Mouse (Mus musculus) adrenal gland, postnatal 36 days (tissue): ENCODE measurements around the gene Paxip1. TPM values are rescaled to one million over a fixed set of nuclear protein-coding genes. Genes with fewer than 3 reads are reported as not detected.

Source experiments
- DNase-seq, 2 experiments: peaks; one replicate each; pipeline ENCODE4 v3.0.0; 2021; ENCODE audit warnings: mixed read lengths in 1 of 2
- total RNA-seq, 2 experiments: library from RNA; stranded (reverse); gene quantifications; 2 replicates each; pipeline ENCODE4 v1.2.3; 2021

Gene Paxip1
- total RNA-seq, 2 experiments from 2014 or later = 23.7 to 28.0 TPM

GRCm38 (mm10) chr5:27730666-27731065 lies 60.8 kb downstream of the Paxip1 start:
- DNase-seq = peak; percentile 73 to 82

GRCm38 (mm10) chr5:27724460-27724859 lies 67.0 kb downstream of the Paxip1 start:
- DNase-seq = no peak

- no peak for DNase-seq
Observed at GRCm38 (mm10) chr5:27719311-27719710, 72.2 kb downstream of the Paxip1 start.

- no peak for DNase-seq
Observed at GRCm38 (mm10) chr5:27717301-27717700, 74.2 kb downstream of the Paxip1 start.

GRCm38 (mm10) chr5:27716026-27716425 lies 75.5 kb downstream of the Paxip1 start:
- no peak for DNase-seq

GRCm38 (mm10) chr5:27714356-27714755 lies 77.1 kb downstream of the Paxip1 start:
- DNase-seq = no peak

DNA sequence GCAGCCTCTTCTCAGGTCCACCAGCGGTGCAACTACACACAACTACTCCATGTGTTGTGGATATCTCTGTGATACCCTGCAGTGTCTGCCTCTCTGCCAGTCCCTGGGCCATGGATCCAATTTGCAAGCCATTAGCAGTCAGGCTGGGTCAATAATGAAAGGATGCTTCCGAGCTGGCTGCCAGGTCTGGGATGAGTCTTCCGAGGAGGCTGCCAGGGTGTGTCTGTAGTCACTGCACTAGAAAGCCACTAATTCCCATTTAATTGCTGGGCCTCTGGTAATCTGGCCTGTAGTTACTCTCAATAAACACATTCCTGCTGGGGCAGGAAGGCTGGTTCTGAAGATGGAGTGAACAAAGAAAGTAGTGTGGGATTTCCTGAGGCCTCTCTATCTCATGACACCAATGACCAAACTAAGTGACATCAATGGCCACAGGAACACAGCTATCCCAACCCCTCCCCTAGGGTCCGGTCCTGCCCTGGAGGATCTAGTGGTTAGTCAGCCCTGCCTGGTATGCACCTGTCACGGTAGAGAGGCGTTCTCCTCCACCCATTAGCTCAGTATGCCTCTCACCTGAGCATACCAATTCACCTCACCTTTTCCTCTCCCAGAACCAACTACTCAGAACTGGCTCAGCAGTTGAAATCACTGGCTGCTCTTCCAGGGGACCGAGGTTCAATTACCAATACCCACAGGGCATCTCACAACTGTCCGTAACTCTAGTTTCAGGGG lies 79.9 kb downstream of the Paxip1 start:
- no peak for DNase-seq

DNA sequence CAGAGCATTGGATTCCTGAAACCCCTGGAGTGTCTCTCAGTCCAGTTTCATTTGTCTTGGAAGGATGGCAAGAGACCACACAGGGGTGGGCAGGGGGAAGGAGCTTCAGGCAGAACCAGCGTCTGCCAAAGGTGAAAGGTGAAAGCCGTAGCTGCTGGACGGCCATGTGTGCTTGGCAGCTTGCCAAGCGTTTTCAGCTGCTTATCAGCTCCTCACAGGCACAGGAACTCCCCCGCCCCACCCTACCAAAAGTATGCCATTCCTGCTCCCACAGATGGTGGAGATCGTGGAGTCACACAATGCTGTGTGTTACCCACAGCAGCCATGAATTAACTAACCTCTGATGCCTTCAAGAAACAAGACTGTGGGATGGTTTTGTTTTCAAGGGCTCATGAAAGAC lies 83.3 kb downstream of the Paxip1 start:
- peak in 1 of 2 experiments; percentile 12 for DNase-seq

DNA sequence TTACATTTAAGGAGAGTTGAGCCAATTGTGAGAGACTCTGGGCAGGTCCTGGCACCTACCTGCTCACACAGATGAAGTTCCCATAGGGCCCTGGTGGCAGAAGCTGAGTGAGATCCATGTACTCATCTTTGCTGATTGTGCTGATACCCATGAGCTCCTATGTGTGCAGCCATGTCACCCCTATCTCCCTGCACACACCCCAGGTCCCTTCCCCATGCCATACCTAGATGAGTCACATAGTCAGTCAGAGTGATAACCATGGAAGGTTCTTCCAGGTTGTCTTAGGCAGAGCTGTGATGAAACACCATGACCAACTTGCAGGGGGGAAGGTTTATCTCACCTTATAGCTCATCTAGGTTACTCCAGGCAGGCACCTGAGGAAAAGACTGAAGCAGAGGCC lies 84.2 kb downstream of the Paxip1 start:
- DNase-seq = no peak

- no peak for DNase-seq
Observed at GRCm38 (mm10) chr5:27706551-27706950, 84.9 kb downstream of the Paxip1 start.

- no peak for DNase-seq
Observed at GRCm38 (mm10) chr5:27705020-27705419, 86.5 kb downstream of the Paxip1 start.

- no peak for DNase-seq
Observed at GRCm38 (mm10) chr5:27702482-27702881, 89.0 kb downstream of the Paxip1 start.

Other genes starting within 250 kb of the Paxip1 start
- not detected for gene Htr5a, start 50.5 kb upstream of the Paxip1 start, total RNA-seq